Mouse (Mus musculus) ES-E14 (cell line): ENCODE results near the gene Cct8. TPM values are rescaled to one million over a fixed set of nuclear protein-coding genes. Genes with fewer than 3 reads are reported as not detected.
"Not testable (repeated sequence)": the region's sequence is repeated elsewhere in the genome, so short reads cannot be mapped to it uniquely, and the experiment has no call there.

Experiments
- DNase-seq: peaks from one replicate; pipeline ENCODE4 v3.0.0-alpha.2; 2013; ENCODE audit warnings: low read depth, low spot score
- H3K27ac ChIP-seq: 2 replicates; pipeline ENCODE4 v1.5.1; 2012; ENCODE audit warnings: low read depth, mild to moderate bottlenecking, low read length, moderate library complexity, mixed read lengths; ENCODE audit not compliant: poor library complexity, insufficient read depth, severe bottlenecking
- H3K36me3 ChIP-seq: 2 replicates; pipeline ENCODE4 v1.6.1; 2012; ENCODE audit warnings: mild to moderate bottlenecking, low read length, moderate library complexity, mixed read lengths; ENCODE audit not compliant: control insufficient read depth, poor library complexity, insufficient read depth, severe bottlenecking
- H3K4me1 ChIP-seq, 2 experiments: fragments of 150-350 bp in 1 of 2; sonication (generic) in 1 of 2; 2 replicates each; pipeline ENCODE4 v1.6.1; 2012; ENCODE audit warnings: low read length in 2 of 2, mild to moderate bottlenecking in 1 of 2, mixed read lengths in 1 of 2; ENCODE audit not compliant: control insufficient read depth in 2 of 2, insufficient read depth in 2 of 2, poor library complexity in 1 of 2
- H3K4me3 ChIP-seq, 2 experiments: fragments of 150-350 bp in 1 of 2; sonication (generic) in 1 of 2; 2 replicates each; pipeline ENCODE4 v1.5.1; 2012; ENCODE audit warnings: low read length in 2 of 2, low read depth in 1 of 2, mild to moderate bottlenecking in 1 of 2, mixed read lengths in 1 of 2; ENCODE audit not compliant: insufficient read depth in 1 of 2, poor library complexity in 1 of 2, severe bottlenecking in 1 of 2
- H3K9ac ChIP-seq: 2 replicates; pipeline ENCODE4 v1.6.1; 2012; ENCODE audit warnings: low read depth, mild to moderate bottlenecking, low read length, mixed read lengths; ENCODE audit not compliant: poor library complexity, insufficient read depth, severe bottlenecking
- H3K9me3 ChIP-seq: fragments of 150-350 bp; sonication (generic); 2 replicates; pipeline ENCODE4 v1.6.1; 2012; ENCODE audit warnings: low read depth, mild to moderate bottlenecking, low read length; ENCODE audit not compliant: control insufficient read depth, insufficient read depth
- CHD2 ChIP-seq: IDR thresholded peaks from 2 replicates; pipeline ENCODE4 v1.6.1; 2014; ENCODE audit warnings: mild to moderate bottlenecking, low read depth, low read length, inconsistent platforms
- HCFC1 ChIP-seq: IDR thresholded peaks from 2 replicates; pipeline ENCODE4 v1.6.1; 2012; ENCODE audit warnings: low read length, inconsistent platforms, borderline replicate concordance; ENCODE audit not compliant: insufficient read depth
- MAFK ChIP-seq: IDR thresholded peaks from 2 replicates; pipeline ENCODE4 v1.6.1; 2014; ENCODE audit warnings: mild to moderate bottlenecking, low read depth, low read length, inconsistent platforms; ENCODE audit not compliant: insufficient read depth
- ZC3H11A ChIP-seq: IDR thresholded peaks from 2 replicates; pipeline ENCODE4 v1.6.1; 2012; ENCODE audit warnings: low read depth, mild to moderate bottlenecking, inconsistent platforms, low read length, borderline replicate concordance
- ZNF384 ChIP-seq: IDR thresholded peaks from 2 replicates; pipeline ENCODE4 v1.6.1; 2012; ENCODE audit warnings: low read depth, low read length, inconsistent platforms
- in situ Hi-C, 2 experiments: fragments of 600-800 bp; cut with MboI; formaldehyde crosslinking; loops; one replicate each; pipeline ENCODE4 v1.15.1; 2025; ENCODE audit warnings: low sequenced_read_pairs in 2 of 2, inconsistent platforms in 1 of 2; ENCODE audit not compliant: unreplicated experiment in 2 of 2
- total RNA-seq: library from RNA; depleted of rRNA; stranded (reverse); fragments of 300-350 nt; gene quantifications from 2 replicates; pipeline ENCODE4 v1.2.3, GENCODE M21; 2012

The Cct8 gene
- total RNA-seq, 1 experiment, result 355 TPM

DNA sequence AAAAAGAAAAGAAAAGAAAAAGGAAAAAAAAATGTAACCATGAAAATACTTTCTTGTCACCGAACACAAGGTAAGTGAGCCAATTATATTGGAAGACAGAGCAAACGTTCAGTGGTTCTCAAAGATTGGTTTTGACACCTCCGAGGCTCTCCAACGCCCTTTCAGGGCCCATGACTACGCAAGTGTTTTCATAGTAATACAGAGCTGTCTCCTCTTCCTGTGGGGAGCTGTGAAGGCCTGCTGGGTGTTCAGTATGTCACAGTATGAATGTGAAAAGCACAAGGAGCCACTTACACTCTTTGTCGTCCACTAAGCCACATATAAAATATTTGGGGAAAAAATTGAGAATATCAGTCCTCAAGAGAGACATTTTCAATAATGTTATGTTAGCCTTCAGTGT lies 1.5 kb upstream of the Cct8 start:
- Histone ChIP-seq H3K27ac (no peak overlapping the region), H3K9ac (no peak overlapping the region), H3K9me3 (no peaks in the 10 kb centered on the region), H3K36me3 (peaks cover 12% of the 10 kb centered on the region), H3K4me3 (no peak overlapping the region), H3K4me1 (peaks cover 0 to 2% of the 10 kb centered on the region in 2 experiments; a peak in 2 of 4 replicates)
- in situ Hi-C loops, result no loop called here
- TF ChIP-seq ZNF384, result no peak
- TF ChIP-seq CHD2, result no peak
- TF ChIP-seq MAFK, result no peak
- no peak for TF ChIP-seq ZC3H11A
- no peak for TF ChIP-seq HCFC1
- DNase-seq, result no peak

DNA sequence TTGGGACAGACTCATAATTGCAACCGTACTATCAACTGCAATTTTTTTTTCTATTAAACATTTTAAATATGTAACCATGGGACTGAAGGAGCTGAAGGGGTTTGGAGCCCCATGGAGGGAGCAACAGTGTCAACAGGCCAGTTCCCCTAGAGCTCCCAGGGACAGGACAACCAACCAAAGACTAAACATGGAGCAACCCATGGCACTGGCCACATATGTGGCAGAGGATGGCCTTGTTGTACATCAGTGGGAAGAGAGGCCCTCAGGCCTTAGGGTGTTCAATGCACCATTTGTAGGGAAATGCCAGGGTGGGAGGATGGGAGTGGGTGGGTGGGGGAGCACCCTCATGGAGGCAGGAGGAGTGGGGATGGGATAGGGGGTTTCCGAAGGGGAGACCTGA lies 1.1 kb upstream of the Cct8 start:
- Histone ChIP-seq H3K36me3 (peaks cover 14% of the 10 kb centered on the region), H3K27ac (no peak overlapping the region), H3K4me3 (peak overlapping the region; percentile 46 to 78), H3K9ac (peak overlapping the region; percentile 76), H3K4me1 (peaks cover 0 to 2% of the 10 kb centered on the region in 2 experiments; a peak in 2 of 4 replicates), H3K9me3 (no peaks in the 10 kb centered on the region)
- TF ChIP-seq ZC3H11A (no peak), HCFC1 (no peak), ZNF384 (no peak), MAFK (no peak), CHD2 (no peak)
- no peak for DNase-seq
- in situ Hi-C loops, result no loop called here

DNA sequence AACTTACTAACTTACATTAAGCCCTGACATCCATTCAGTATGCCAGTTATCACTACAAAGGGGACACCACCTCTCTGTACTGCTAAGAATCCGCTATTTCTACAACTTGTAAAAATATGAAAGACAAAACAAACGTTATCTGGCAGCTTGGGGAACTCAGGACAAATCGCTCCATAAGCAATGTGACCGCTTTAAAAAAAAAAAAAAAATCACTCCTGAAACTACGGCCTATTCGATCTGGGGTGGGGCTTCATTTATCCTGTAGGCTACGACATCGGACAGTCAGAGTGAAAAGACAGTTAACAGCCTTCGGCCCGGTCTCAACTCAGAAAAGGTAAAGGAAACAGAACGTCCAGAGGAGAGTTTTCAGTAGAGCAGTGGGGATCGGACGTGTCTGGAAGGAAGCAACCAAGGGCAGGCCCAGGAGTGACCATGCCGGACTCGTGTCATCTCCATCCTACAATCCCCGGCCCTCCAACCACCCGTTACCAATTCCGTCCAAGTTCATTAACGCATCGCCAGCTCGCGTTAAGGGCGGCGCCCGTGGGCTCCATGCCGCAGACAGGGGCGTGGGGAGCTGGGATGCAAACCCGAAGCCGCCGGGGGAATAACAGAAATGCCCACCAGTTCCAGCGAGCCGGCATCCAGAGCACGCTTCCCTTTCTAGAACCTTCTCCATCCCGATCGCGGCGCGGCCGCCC lies 568 bp downstream of the Cct8 start:
- in situ Hi-C loops, result no loop called here
- Histone ChIP-seq H3K4me3 (peak overlapping the region; percentile 73 to 96), H3K9ac (peak overlapping the region; percentile 99), H3K9me3 (no peaks in the 10 kb centered on the region), H3K4me1 (no peaks in the 10 kb centered on the region), H3K36me3 (peaks cover 25% of the 10 kb centered on the region), H3K27ac (peak overlapping the region; percentile 76)
- TF ChIP-seq ZNF384, result peak; percentile 69; the same call in 1 of the 2 replicates
- TF ChIP-seq HCFC1, result no peak
- TF ChIP-seq MAFK, result no peak
- no peak for TF ChIP-seq CHD2
- no peak for DNase-seq

DNA sequence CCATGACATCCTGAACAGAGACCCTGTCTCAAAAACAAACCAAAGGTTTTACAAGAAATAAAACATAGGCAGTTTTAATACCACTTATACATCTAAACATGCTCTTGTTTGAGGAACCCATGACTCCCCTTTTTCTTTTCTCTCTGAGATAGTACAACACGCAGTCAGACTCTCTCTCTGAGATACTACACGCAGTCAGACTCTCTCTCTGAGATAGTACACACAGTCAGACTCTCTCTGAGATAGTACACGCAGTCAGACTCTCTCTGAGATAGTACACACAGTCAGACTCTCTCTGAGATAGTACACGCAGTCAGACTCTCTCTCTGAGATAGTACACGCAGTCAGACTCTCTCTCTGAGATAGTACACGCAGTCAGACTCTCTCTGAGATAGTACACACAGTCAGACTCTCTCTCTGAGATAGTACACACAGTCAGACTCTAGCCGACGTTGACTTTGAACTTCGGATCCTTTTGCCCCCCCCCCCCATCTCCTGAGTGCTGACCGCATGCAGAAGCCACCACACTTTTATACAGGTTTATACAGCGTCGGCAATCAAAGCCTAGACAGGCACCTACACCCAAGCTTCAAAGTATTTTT lies 3.4 kb downstream of the Cct8 start:
- H3K27ac ChIP-seq, DNase-seq, H3K4me3 ChIP-seq, H3K4me1 ChIP-seq, H3K9me3 ChIP-seq, in situ Hi-C loops, H3K9ac ChIP-seq: not testable (repeated sequence)
- H3K36me3 ChIP-seq, result peaks cover 41% of the 10 kb centered on the region

DNA sequence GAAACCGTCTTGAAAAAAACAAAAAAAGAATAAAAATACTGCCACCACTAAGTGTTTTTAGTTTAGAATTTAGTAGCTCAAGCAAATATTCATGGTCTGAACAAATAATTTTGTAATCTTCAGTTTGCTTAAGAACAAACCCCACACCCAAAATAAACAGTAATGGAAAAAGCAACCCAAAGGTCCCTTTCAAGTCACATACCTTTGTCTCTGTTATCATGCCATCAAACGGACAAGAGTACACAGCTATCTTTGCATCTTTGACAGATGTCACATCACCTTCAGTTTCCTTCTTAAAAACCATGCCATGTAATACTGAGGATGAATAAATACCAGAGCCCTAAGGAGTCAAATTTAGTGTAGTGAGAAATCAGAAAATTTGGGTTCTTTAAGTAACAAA lies 7.1 kb downstream of the Cct8 start:
- Histone ChIP-seq H3K4me3 (no peak overlapping the region), H3K27ac (no peak overlapping the region), H3K4me1 (no peaks in the 10 kb centered on the region), H3K36me3 (peaks cover 66% of the 10 kb centered on the region), H3K9ac (no peak overlapping the region), H3K9me3 (no peaks in the 10 kb centered on the region)
- no peak for DNase-seq
- in situ Hi-C loops, result no loop called here
- TF ChIP-seq CHD2 (no peak), ZC3H11A (no peak), ZNF384 (no peak), MAFK (no peak), HCFC1 (no peak)
